Mouse (Mus musculus): ENCODE measurements around the gene Scaf8.
"Not testable (repeated sequence)": the region's sequence is repeated elsewhere in the genome, so short reads cannot be mapped to it uniquely, and the experiment has no call there.

DNA sequence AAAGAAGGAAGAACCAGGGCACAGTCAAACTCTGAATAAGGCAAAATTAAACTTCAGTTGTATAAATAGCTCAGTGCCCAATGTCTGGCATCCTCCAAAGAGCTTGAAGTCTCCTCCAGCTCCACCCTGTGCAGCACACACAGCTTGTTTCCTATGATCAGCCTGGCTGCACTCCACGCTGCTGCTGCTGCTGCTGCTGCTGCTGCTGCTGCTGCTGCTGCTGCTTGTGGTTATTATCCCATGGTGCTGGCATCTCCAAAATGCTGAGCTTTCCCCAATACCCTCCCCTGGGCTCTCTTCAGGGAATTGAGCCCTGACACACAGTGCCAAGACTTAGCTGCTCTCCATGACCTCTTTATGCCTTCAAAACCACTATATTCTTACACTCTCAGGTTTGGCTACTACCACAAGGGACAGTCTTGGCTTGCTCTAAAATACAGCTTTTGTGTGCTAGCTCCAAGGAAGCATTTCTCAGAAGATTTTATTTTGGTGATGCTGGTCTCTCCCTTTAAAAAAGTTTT lies 65.7 kb downstream of the Scaf8 start:
- not testable (repeated sequence) for TF ChIP-seq CTCF, EP300 (IDR thresholded peaks at IDR 0.05; ENCODE audit: low read depth)

Measured in liver, postnatal 0 days (tissue).